8 mouse cellular contexts compared by ENCODE assay signal in genomic region chr19:3855601-3856000, GRCm38 (mm10). TPM values are rescaled to one million over a fixed set of nuclear protein-coding genes. Genes with fewer than 3 reads are reported as not detected.
DNase-seq lines count a peak whose midpoint lies in the region; ATAC-seq lines count a peak whose summit lies in the region.

No protein-coding gene starts in this region.

- H3K4me3 ChIP-seq in midbrain, embryonic 12.5 days, result no peak overlapping the region
- no peak overlapping the region for H3K4me3 ChIP-seq in midbrain, embryonic 10.5 days

- H3K4me1 ChIP-seq in midbrain, embryonic 12.5 days, result peaks cover 36% of the 10 kb centered on the region
- peaks cover 37% of the 10 kb centered on the region for H3K4me1 ChIP-seq in midbrain, embryonic 10.5 days

- no peaks in the 10 kb centered on the region for H3K27me3 ChIP-seq in midbrain, embryonic 12.5 days
- H3K27me3 ChIP-seq in midbrain, embryonic 10.5 days (ENCODE audit: low read depth, poor library complexity, severe bottlenecking), result no peaks in the 10 kb centered on the region

- 27% methylated on average over 4 of the region's 4 CpGs for WGBS in midbrain, embryonic 12.5 days
- WGBS in midbrain, embryonic 10.5 days, result 25% methylated on average over 4 of the region's 4 CpGs

- H3K9me3 ChIP-seq in midbrain, embryonic 12.5 days, result no peaks in the 10 kb centered on the region
- no peaks in the 10 kb centered on the region for H3K9me3 ChIP-seq in midbrain, embryonic 10.5 days (replicated peaks)

- 0 out of 2 replicates have a peak overlapping the region, but pooled peaks have one; percentile 9 for H3K4me2 ChIP-seq in midbrain, embryonic 12.5 days (replicated peaks)

- no peaks in the 10 kb centered on the region for H3K36me3 ChIP-seq in midbrain, embryonic 12.5 days
- H3K36me3 ChIP-seq in midbrain, embryonic 10.5 days, result peaks cover 16% of the 10 kb centered on the region

- ATAC-seq in midbrain, embryonic 12.5 days (ENCODE audit: low FRiP score, low read depth), result no peak

- H3K27ac ChIP-seq in midbrain, embryonic 12.5 days (replicated peaks), result no peak overlapping the region
- no peak overlapping the region for H3K27ac ChIP-seq in midbrain, embryonic 10.5 days (replicated peaks)

- H3K9ac ChIP-seq in midbrain, embryonic 12.5 days (replicated peaks), result no peak overlapping the region

- DNase-seq in adrenal gland, adult 2 months, result peak; percentile 54
- no peak for DNase-seq in adrenal gland, adult 18-20 months (ENCODE audit: low spot score in 2 of 2)
- no peak for DNase-seq in midbrain, embryonic 10.5 days (ENCODE audit: low spot score)
- DNase-seq in kidney, postnatal 10 days, result peak; percentile 52
- peak; percentile 25 for DNase-seq in naive thymus-derived CD4-positive, alpha-beta T cell, adult 2 months (ENCODE audit: low read depth)
- DNase-seq in Muller cell, postnatal 12 days (ENCODE audit: inconsistent ontology term), result no peak
- no peak for DNase-seq in urinary bladder, postnatal 25 days (ENCODE audit: low spot score)

RNA-seq across cellular contexts. Expression of gene Chka, which starts 4.0 kb away (rescaled TPM):
- total RNA-seq in adrenal gland, adult 2 months (2021), result 100 to 1,000 TPM in 1 of 2 experiments, 10 to 100 TPM in 1; 42.1 to 124 TPM
- 149 and 154 TPM in 2 replicates for polyA plus RNA-seq in adrenal gland, adult 2 months (2012; rRNA removed)
- total RNA-seq in adrenal gland, adult 18-20 months (2021), result 100 to 1,000 TPM in 1 of 2 experiments, 10 to 100 TPM in 1; 82.1 to 271 TPM
- polyA plus RNA-seq in midbrain, embryonic 12.5 days (2016; fragmentation: Nextera tagmentation; extraction: Ambion mirVana), result 69.1 and 73.9 TPM in 2 replicates
- polyA plus RNA-seq in midbrain, embryonic 10.5 days (2016; fragmentation: Nextera tagmentation; extraction: Ambion mirVana), result 58.6 and 59.1 TPM in 2 replicates

RNA-seq across cellular contexts. Expression of gene Tcirg1, which starts 51.3 kb away (rescaled TPM):
- total RNA-seq in adrenal gland, adult 2 months (2021), result 10 to 100 TPM; 63.5 to 84.6 TPM
- 181 and 204 TPM in 2 replicates for polyA plus RNA-seq in adrenal gland, adult 2 months (2012; rRNA removed)
- total RNA-seq in adrenal gland, adult 18-20 months (2021), result 10 to 100 TPM; 66.3 to 84.7 TPM
- polyA plus RNA-seq in midbrain, embryonic 12.5 days (2016; fragmentation: Nextera tagmentation; extraction: Ambion mirVana), result 16.3 and 18.7 TPM in 2 replicates
- polyA plus RNA-seq in midbrain, embryonic 10.5 days (2016; fragmentation: Nextera tagmentation; extraction: Ambion mirVana), result 17.0 and 17.6 TPM in 2 replicates

RNA-seq across cellular contexts. Expression of gene Ndufs8, which starts 57.0 kb away (rescaled TPM):
- total RNA-seq in adrenal gland, adult 2 months (2021), result 100 to 1,000 TPM; 376 to 380 TPM
- polyA plus RNA-seq in adrenal gland, adult 2 months (2012; rRNA removed), result 391 and 420 TPM in 2 replicates
- total RNA-seq in adrenal gland, adult 18-20 months (2021), result 100 to 1,000 TPM; 344 to 380 TPM
- 193 and 210 TPM in 2 replicates for polyA plus RNA-seq in midbrain, embryonic 12.5 days (2016; fragmentation: Nextera tagmentation; extraction: Ambion mirVana)
- polyA plus RNA-seq in midbrain, embryonic 10.5 days (2016; fragmentation: Nextera tagmentation; extraction: Ambion mirVana), result 251 and 262 TPM in 2 replicates

Comparison
In these comparisons a context has a peak if more than half of its experiments do, and no peak if none do; other contexts are left out.
1. DNase-seq: peak in adrenal gland, adult 2 months (single experiment), kidney, postnatal 10 days (single experiment) and naive thymus-derived CD4-positive, alpha-beta T cell, adult 2 months (single experiment); none in adrenal gland, adult 18-20 months (0 of 2), midbrain, embryonic 10.5 days (single experiment), Muller cell, postnatal 12 days (single experiment) and urinary bladder, postnatal 25 days (single experiment).